Mouse (Mus musculus) heart, postnatal 36 days (tissue): ENCODE measurements around the gene Commd1. TPM values are rescaled to one million over a fixed set of nuclear protein-coding genes. Genes with fewer than 3 reads are reported as not detected.

ENCODE experiments used
- DNase-seq, 2 experiments: peaks; one replicate each; pipeline ENCODE4 v3.0.0; 2021 to 2022
- intact Hi-C: fragments of 180-260 bp; cut with DNase I; formaldehyde crosslinking; loops from one replicate; pipeline ENCODE4 v1.15.1; 2025
- total RNA-seq, 2 experiments: library from RNA; stranded (reverse); gene quantifications; 2 replicates each; pipeline ENCODE4 v1.2.3; 2021

Commd1 gene
- total RNA-seq, 2 experiments from 2014 or later: 150 to 164 TPM

DNA sequence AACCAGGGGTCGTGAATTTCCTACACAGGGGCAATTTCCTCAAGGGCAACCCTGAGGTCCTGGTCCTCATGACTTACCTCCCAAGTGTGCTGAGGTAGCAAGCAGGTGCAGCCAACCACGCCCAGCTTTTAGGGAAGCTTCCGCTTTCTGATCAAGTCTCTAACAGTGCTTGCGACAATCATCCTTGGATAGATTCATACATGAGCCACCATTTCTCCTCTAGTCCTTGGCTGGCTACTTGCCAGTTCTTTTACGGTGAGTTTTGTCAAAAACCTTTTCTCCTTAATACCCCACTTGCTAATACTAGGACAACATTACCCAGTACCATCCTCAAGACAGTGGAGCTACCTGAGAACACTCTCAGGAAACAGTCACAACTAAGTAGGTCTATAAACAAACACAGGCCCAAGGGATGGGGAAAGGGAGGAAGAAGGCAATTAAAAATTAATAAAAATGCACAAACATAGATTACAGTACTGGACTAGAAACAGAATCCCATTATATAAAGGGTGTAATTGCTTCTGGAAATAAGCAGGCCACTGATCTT lies 133.5 kb downstream of the Commd1 start:
- intact Hi-C loops: no loop called here

DNA sequence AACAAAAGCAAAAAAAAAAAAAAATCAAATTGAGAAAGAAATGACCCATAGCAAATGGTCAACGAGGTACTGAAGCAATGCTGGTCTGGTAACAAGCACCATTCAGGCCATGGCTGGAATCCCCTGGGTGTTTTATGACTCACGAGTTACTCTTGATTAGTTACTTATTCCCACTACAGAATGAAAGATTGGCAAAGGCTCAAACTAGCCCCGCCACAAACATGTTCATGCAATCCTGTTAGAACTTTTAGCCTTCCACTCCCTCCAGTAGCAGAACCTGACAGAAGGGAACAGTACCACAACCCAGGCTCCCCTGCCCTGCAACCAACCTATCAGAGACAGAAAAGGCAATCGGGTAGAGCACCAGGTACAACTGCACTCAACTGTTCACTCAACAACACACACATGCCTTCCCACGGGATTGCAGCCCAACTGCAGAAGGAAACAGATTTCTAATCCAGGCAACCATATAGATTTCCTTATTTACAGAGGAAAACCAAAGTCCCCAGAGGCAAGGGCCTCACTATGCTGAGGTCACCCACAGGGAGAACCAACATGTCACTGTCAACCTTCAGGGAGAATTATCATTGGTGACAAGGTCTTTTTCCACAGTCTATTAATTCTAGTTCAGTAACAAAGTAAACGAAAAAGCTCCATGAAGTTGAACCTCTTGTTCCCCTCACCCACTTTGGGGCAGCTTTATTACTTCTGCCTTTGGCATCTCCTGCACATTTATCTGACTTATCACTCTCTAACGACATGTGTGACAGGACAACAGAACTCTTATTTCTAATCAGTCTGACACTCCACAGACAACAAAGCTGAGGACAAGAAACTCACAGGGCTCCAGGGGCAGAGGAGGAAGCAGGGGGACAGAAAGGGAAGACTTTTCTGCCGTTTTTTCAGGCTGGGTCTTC lies 134.2 kb downstream of the Commd1 start:
- intact Hi-C loops: no loop called here
- no peak for DNase-seq

More for the DNA sequence above, 133.5 kb downstream of the Commd1 start:
- no peak for DNase-seq

- intact Hi-C loops: no loop called here
Measured at GRCm38 (mm10) chr11:22846960-22847731, 135.0 kb downstream of the Commd1 start.

More at GRCm38 (mm10) chr11:22846960-22847731, 135.0 kb downstream of the Commd1 start:
- no peak for DNase-seq

Other genes starting within 250 kb of the Commd1 start
- 1 to 10 TPM; 6.3 to 7.7 TPM for gene B3gnt2, start 121.4 kb downstream of the Commd1 start, total RNA-seq
- 10 to 100 TPM; 14.5 to 16.8 TPM for gene Zrsr1, start 10.4 kb downstream of the Commd1 start, total RNA-seq
- gene Gm28048, start 292 bp downstream of the Commd1 start, total RNA-seq: 1 to 10 TPM; 4.4 to 5.2 TPM
- gene Cct4, start 8.1 kb upstream of the Commd1 start, total RNA-seq: 100 to 1,000 TPM; 131 to 132 TPM
- 1 to 10 TPM; 2.0 to 4.2 TPM for gene Fam161a, start 25.1 kb upstream of the Commd1 start, total RNA-seq